Mouse (Mus musculus): Measurements from ENCODE around the gene Prokr1. TPM values are rescaled to one million over a fixed set of nuclear protein-coding genes. Genes with fewer than 3 reads are reported as not detected.
"Not testable (repeated sequence)": the region's sequence is repeated elsewhere in the genome, so short reads cannot be mapped to it uniquely, and the experiment has no call there.

Prokr1 gene
- polyA plus RNA-seq (2015; fragmentation: Nextera tagmentation; extraction: Ambion mirVana): 5.0 and 5.9 TPM in 2 replicates

GRCm38 (mm10) chr6:87590394-87591281 lies at the start of gene Prokr1:
TSS of gene Prokr1 (minus strand) at chr6:87590743.
- H3K36me3 ChIP-seq (ENCODE audit: poor library complexity, severe bottlenecking): no peaks in the 10 kb centered on the region
- no peaks in the 10 kb centered on the region for H3K9me3 ChIP-seq (replicated peaks)
- peak within 1 kb of the TSS; percentile 50 for H3K4me3 ChIP-seq
- no peak within 1 kb of the TSS for H3K27ac ChIP-seq
- WGBS: under 1% methylated on average over 34 of the region's 34 CpGs
- ATAC-seq: peak; percentile 92
- peaks cover 40% of the 10 kb centered on the region for H3K4me1 ChIP-seq
- peak within 1 kb of the TSS; percentile 87 for H3K4me2 ChIP-seq
- H3K9ac ChIP-seq: peak within 1 kb of the TSS; percentile 69
- peaks cover 3% of the 10 kb centered on the region; the same call in 1 of the 2 replicates for H3K27me3 ChIP-seq

- no peaks in the 10 kb centered on the region for H3K27me3 ChIP-seq
- no peak for ATAC-seq
- H3K9me3 ChIP-seq (replicated peaks): no peaks in the 10 kb centered on the region
- H3K4me3 ChIP-seq: no peak overlapping the region
- H3K36me3 ChIP-seq (ENCODE audit: poor library complexity, severe bottlenecking): peaks cover 4% of the 10 kb centered on the region; the same call in 1 of the 2 replicates
- H3K27ac ChIP-seq: no peak overlapping the region
- WGBS: 71% methylated on average over 11 of the region's 11 CpGs
- H3K4me2 ChIP-seq: no peak overlapping the region
- no peak overlapping the region for H3K9ac ChIP-seq
- no peaks in the 10 kb centered on the region for H3K4me1 ChIP-seq
Measured at GRCm38 (mm10) chr6:87638134-87638660, 47.7 kb upstream of the Prokr1 start.

- Histone ChIP-seq H3K27me3 (no peaks in the 10 kb centered on the region), H3K9me3 (replicated peaks) (no peaks in the 10 kb centered on the region), H3K4me3 (no peak overlapping the region), H3K4me2 (no peak overlapping the region), H3K9ac (no peak overlapping the region), H3K36me3 (ENCODE audit: poor library complexity, severe bottlenecking) (peaks cover 9% of the 10 kb centered on the region; the same call in 1 of the 2 replicates), H3K4me1 (0 out of 2 replicates have a peak, but pooled peaks cover 5% of the 10 kb centered on the region), H3K27ac (no peak overlapping the region)
- ATAC-seq: no peak
- WGBS: 69% methylated on average over 4 of the region's 4 CpGs
Measured at GRCm38 (mm10) chr6:87632176-87632575, 41.6 kb upstream of the Prokr1 start.

- not testable (repeated sequence) for H3K4me1 ChIP-seq; ATAC-seq; H3K36me3 ChIP-seq (ENCODE audit: poor library complexity, severe bottlenecking); H3K4me2 ChIP-seq; H3K27ac ChIP-seq; H3K9me3 ChIP-seq (replicated peaks); H3K9ac ChIP-seq; H3K4me3 ChIP-seq; H3K27me3 ChIP-seq
- 78% methylated on average over 15 of the region's 15 CpGs for WGBS
Measured at GRCm38 (mm10) chr6:87628936-87629335, 38.4 kb upstream of the Prokr1 start.

GRCm38 (mm10) chr6:87623151-87623550 lies 32.6 kb upstream of the Prokr1 start:
- H3K36me3 ChIP-seq (ENCODE audit: poor library complexity, severe bottlenecking): no peaks in the 10 kb centered on the region
- H3K4me3 ChIP-seq: no peak overlapping the region
- 97% methylated on average over 3 of the region's 3 CpGs for WGBS
- no peaks in the 10 kb centered on the region for H3K27me3 ChIP-seq
- no peak overlapping the region for H3K9ac ChIP-seq
- no peak overlapping the region for H3K4me2 ChIP-seq
- ATAC-seq: no peak
- H3K27ac ChIP-seq: no peak overlapping the region
- H3K9me3 ChIP-seq (replicated peaks): no peaks in the 10 kb centered on the region
- peaks cover 16% of the 10 kb centered on the region for H3K4me1 ChIP-seq

- 34% methylated on average over 3 of the region's 3 CpGs for WGBS
- ATAC-seq: peak; percentile 93
- no peaks in the 10 kb centered on the region for H3K36me3 ChIP-seq (ENCODE audit: poor library complexity, severe bottlenecking)
- H3K9me3 ChIP-seq (replicated peaks): no peaks in the 10 kb centered on the region
- H3K4me1 ChIP-seq: peaks cover 11% of the 10 kb centered on the region
- H3K4me3 ChIP-seq: no peak overlapping the region
- H3K9ac ChIP-seq: no peak overlapping the region
- peak overlapping the region; percentile 32 for H3K27ac ChIP-seq
- no peak overlapping the region for H3K4me2 ChIP-seq
- no peaks in the 10 kb centered on the region for H3K27me3 ChIP-seq
Measured at GRCm38 (mm10) chr6:87621281-87621680, 30.7 kb upstream of the Prokr1 start.

- no peaks in the 10 kb centered on the region for H3K36me3 ChIP-seq (ENCODE audit: poor library complexity, severe bottlenecking)
- no peak overlapping the region for H3K9ac ChIP-seq
- H3K27me3 ChIP-seq: no peaks in the 10 kb centered on the region
- no peak for ATAC-seq
- H3K4me3 ChIP-seq: no peak overlapping the region
- no peaks in the 10 kb centered on the region for H3K9me3 ChIP-seq (replicated peaks)
- 69% methylated on average over 8 of the region's 8 CpGs for WGBS
- no peak overlapping the region for H3K27ac ChIP-seq
- H3K4me1 ChIP-seq: peaks cover 11% of the 10 kb centered on the region
- no peak overlapping the region for H3K4me2 ChIP-seq
Measured at GRCm38 (mm10) chr6:87618021-87618420, 27.5 kb upstream of the Prokr1 start.

GRCm38 (mm10) chr6:87615696-87616083 lies 25.1 kb upstream of the Prokr1 start:
- H3K9me3 ChIP-seq (replicated peaks): no peaks in the 10 kb centered on the region
- peak overlapping the region; percentile 15; the same call in 1 of the 2 replicates for H3K4me2 ChIP-seq
- peak overlapping the region; percentile 40; the same call in 1 of the 2 replicates for H3K27ac ChIP-seq
- peak; percentile 83 for ATAC-seq
- peaks cover 3% of the 10 kb centered on the region; the same call in 1 of the 2 replicates for H3K4me1 ChIP-seq
- no peak overlapping the region for H3K9ac ChIP-seq
- H3K4me3 ChIP-seq: no peak overlapping the region
- H3K27me3 ChIP-seq: no peaks in the 10 kb centered on the region
- no peaks in the 10 kb centered on the region for H3K36me3 ChIP-seq (ENCODE audit: poor library complexity, severe bottlenecking)
- WGBS: 81% methylated on average over 14 of the region's 14 CpGs

GRCm38 (mm10) chr6:87614794-87615695 lies 24.5 kb upstream of the Prokr1 start:
- no peaks in the 10 kb centered on the region for H3K9me3 ChIP-seq (replicated peaks)
- H3K27ac ChIP-seq: peak overlapping the region; percentile 40
- no peaks in the 10 kb centered on the region for H3K4me1 ChIP-seq
- peak; percentile 45 for ATAC-seq
- no peak overlapping the region for H3K4me3 ChIP-seq
- H3K36me3 ChIP-seq (ENCODE audit: poor library complexity, severe bottlenecking): no peaks in the 10 kb centered on the region
- peak overlapping the region; percentile 15; the same call in 1 of the 2 replicates for H3K4me2 ChIP-seq
- H3K27me3 ChIP-seq: no peaks in the 10 kb centered on the region
- WGBS: 58% methylated on average over 11 of the region's 11 CpGs
- no peak overlapping the region for H3K9ac ChIP-seq

GRCm38 (mm10) chr6:87599825-87600224 lies 9.3 kb upstream of the Prokr1 start:
- Histone ChIP-seq H3K4me3 (no peak overlapping the region), H3K27ac (no peak overlapping the region), H3K4me2 (no peak overlapping the region), H3K36me3 (ENCODE audit: poor library complexity, severe bottlenecking) (no peaks in the 10 kb centered on the region), H3K9me3 (replicated peaks) (no peaks in the 10 kb centered on the region), H3K9ac (no peak overlapping the region), H3K27me3 (no peaks in the 10 kb centered on the region), H3K4me1 (peaks cover 24% of the 10 kb centered on the region)
- ATAC-seq: no peak

GRCm38 (mm10) chr6:87597116-87597833 lies 6.7 kb upstream of the Prokr1 start:
- ATAC-seq: peak; percentile 95
- Histone ChIP-seq H3K36me3 (ENCODE audit: poor library complexity, severe bottlenecking) (no peaks in the 10 kb centered on the region), H3K4me3 (no peak overlapping the region), H3K4me2 (no peak overlapping the region), H3K9me3 (replicated peaks) (no peaks in the 10 kb centered on the region), H3K4me1 (peaks cover 24% of the 10 kb centered on the region), H3K9ac (no peak overlapping the region), H3K27ac (peak overlapping the region; percentile 68), H3K27me3 (no peaks in the 10 kb centered on the region)
- 20% methylated on average over 10 of the region's 10 CpGs for WGBS

Measured in forebrain, embryonic 13.5 days (tissue).